In the genomic region with DNA sequence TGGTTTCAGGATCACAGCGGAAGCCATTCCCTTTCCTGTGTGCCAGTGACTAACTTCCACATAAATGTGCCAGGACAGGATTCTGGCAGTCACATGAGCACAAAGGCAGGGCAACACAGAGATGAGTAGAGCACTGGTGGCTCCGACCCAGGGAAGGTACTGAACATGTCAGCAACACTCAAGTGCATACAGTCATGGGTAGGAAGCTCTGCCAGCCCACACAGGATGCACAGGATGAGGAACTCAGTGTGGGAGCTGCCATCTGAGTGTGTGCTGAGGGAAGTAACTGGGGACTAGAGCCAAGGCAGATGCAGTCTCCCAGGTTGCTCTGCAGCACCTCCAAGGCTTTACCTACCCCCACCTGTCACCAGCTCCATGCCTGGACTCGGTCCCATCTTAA, we compare ENCODE assay signal across 7 mouse cellular contexts. TPM values are rescaled to one million over a fixed set of nuclear protein-coding genes. Genes with fewer than 3 reads are reported as not detected.
DNase-seq lines count a peak whose midpoint lies in the region; ATAC-seq and TF ChIP-seq lines count a peak whose summit lies in the region.

No protein-coding gene starts in this region.

- H3K4me1 ChIP-seq in lung, postnatal 0 days (ENCODE audit: insufficient read depth, low read depth, low read length) = peaks cover 4% of the 10 kb centered on the region; the same call in 1 of the 2 replicates
- peaks cover 15% of the 10 kb centered on the region for H3K4me1 ChIP-seq in thymus, adult 2 months (replicated peaks; ENCODE audit: control insufficient read depth, insufficient read depth, low read length)

- peak; percentile 24 to 37 for DNase-seq in kidney, postnatal 36 days
- DNase-seq in kidney, adult 9 months = no peak
- peak; percentile 49 for DNase-seq in 416B (ENCODE audit: low read depth)
- DNase-seq in T-cell, adult 2 months (ENCODE audit: low spot score) = peak; percentile 40
- peak; percentile 32 for DNase-seq in lung, postnatal 0 days (ENCODE audit: low spot score)
- no peak for DNase-seq in thymus, adult 2 months
- DNase-seq in gastrocnemius, postnatal 4 days (ENCODE audit: low spot score in 2 of 2) = no peak

- 0 out of 2 replicates have a peak overlapping the region, but pooled peaks have one; percentile 32 for H3K27ac ChIP-seq in lung, postnatal 0 days (ENCODE audit: low read length)
- H3K27ac ChIP-seq in thymus, adult 2 months (ENCODE audit: control insufficient read depth, insufficient read depth, low read length) = no peak overlapping the region

- TF ChIP-seq CTCF in lung, postnatal 0 days (IDR thresholded peaks at IDR 0.05) = no peak
- no peak for TF ChIP-seq CTCF in thymus, adult 2 months (IDR thresholded peaks at IDR 0.05; ENCODE audit: borderline replicate concordance, control insufficient read depth, extremely low read depth, insufficient read depth, low read length, poor library complexity)

- TF ChIP-seq EP300 in lung, postnatal 0 days (IDR thresholded peaks at IDR 0.05) = no peak

- no peaks in the 10 kb centered on the region for H3K27me3 ChIP-seq in lung, postnatal 0 days (replicated peaks; ENCODE audit: insufficient read depth, low read length)
- H3K27me3 ChIP-seq in thymus, adult 2 months (ENCODE audit: control insufficient read depth, insufficient read depth, low read length) = no peaks in the 10 kb centered on the region

- no peak for ATAC-seq in lung, postnatal 0 days

- H3K9ac ChIP-seq in lung, postnatal 0 days (replicated peaks; ENCODE audit: low read depth) = no peak overlapping the region

- H3K4me2 ChIP-seq in lung, postnatal 0 days (replicated peaks; ENCODE audit: low read depth, low read length) = no peak overlapping the region

- TF ChIP-seq POLR2A in thymus, adult 2 months (IDR thresholded peaks at IDR 0.05; ENCODE audit: control insufficient read depth, extremely low read depth, insufficient read depth, low read length, poor library complexity) = no peak

- no peaks in the 10 kb centered on the region for H3K36me3 ChIP-seq in lung, postnatal 0 days (ENCODE audit: insufficient read depth, low read length)
- H3K36me3 ChIP-seq in thymus, adult 2 months (ENCODE audit: control insufficient read depth, insufficient read depth, low read length) = no peaks in the 10 kb centered on the region

- 73% methylated on average over 3 of the region's 3 CpGs for WGBS in lung, postnatal 0 days
- WGBS in thymus, adult 2 months = 39% methylated on average over 3 of the region's 3 CpGs

- no peak overlapping the region for H3K4me3 ChIP-seq in lung, postnatal 0 days (ENCODE audit: low read depth, low read length)
- H3K4me3 ChIP-seq in thymus, adult 2 months (ENCODE audit: control insufficient read depth, insufficient read depth, low read length) = no peak overlapping the region

- no peaks in the 10 kb centered on the region for H3K9me3 ChIP-seq in lung, postnatal 0 days (ENCODE audit: low read length)

RNA-seq across cellular contexts. Expression of a gene that starts 4.1 kb away (rescaled TPM):
- polyA plus RNA-seq in lung, postnatal 0 days (2015; fragmentation: Nextera tagmentation; extraction: Ambion mirVana) = 71.8 and 75.3 TPM in 2 replicates
- polyA plus RNA-seq in thymus, adult 2 months (2012; rRNA removed) = 52.1 and 65.4 TPM in 2 replicates
- total RNA-seq in gastrocnemius, postnatal 4 days (2021) = 10 to 100 TPM; 24.5 to 30.2 TPM

RNA-seq across cellular contexts. Expression of a gene that starts 33.4 kb away (rescaled TPM):
- 107 and 121 TPM in 2 replicates for polyA plus RNA-seq in lung, postnatal 0 days (2015; fragmentation: Nextera tagmentation; extraction: Ambion mirVana)
- polyA plus RNA-seq in thymus, adult 2 months (2012; rRNA removed) = 2.3 and 3.5 TPM in 2 replicates
- total RNA-seq in gastrocnemius, postnatal 4 days (2021) = 10 to 100 TPM; 10.7 to 19.4 TPM

RNA-seq across cellular contexts. Expression of a gene that starts 43.8 kb away (rescaled TPM):
- 30.0 and 30.5 TPM in 2 replicates for polyA plus RNA-seq in lung, postnatal 0 days (2015; fragmentation: Nextera tagmentation; extraction: Ambion mirVana)
- 32.6 and 43.3 TPM in 2 replicates for polyA plus RNA-seq in thymus, adult 2 months (2012; rRNA removed)
- 10 to 100 TPM; 63.8 to 74.0 TPM for total RNA-seq in gastrocnemius, postnatal 4 days (2021)

Comparison
In these comparisons a context has a peak if more than half of its experiments do, and no peak if none do; other contexts are left out.
1. DNase-seq: peak in kidney, postnatal 36 days (2 of 2), 416B (single experiment), T-cell, adult 2 months (single experiment) and lung, postnatal 0 days (single experiment); none in kidney, adult 9 months (single experiment), thymus, adult 2 months (single experiment) and gastrocnemius, postnatal 4 days (0 of 2).
2. RNA of a gene that starts 33.4 kb away (polyA plus RNA-seq): 107 to 121 TPM in lung, postnatal 0 days; 2.3 to 3.5 TPM in thymus, adult 2 months; every median in the first group is over 10 times any median in the second.